Mouse (Mus musculus) testis, adult 2 months (tissue): ENCODE measurements around the gene Mbd6.
"Not testable (repeated sequence)": the region's sequence is repeated elsewhere in the genome, so short reads cannot be mapped to it uniquely, and the experiment has no call there.

ENCODE experiments used
- CTCF ChIP-seq: fragments of 200-500 bp; IDR thresholded peaks from 2 replicates; pipeline ENCODE4 v1.5.1; 2012; ENCODE audit warnings: low read depth, mild to moderate bottlenecking, inconsistent platforms, low read length, moderate library complexity; ENCODE audit not compliant: control insufficient read depth, insufficient read depth, insufficient replicate concordance
- POLR2A ChIP-seq: fragments of 200-500 bp; IDR thresholded peaks from 2 replicates; pipeline ENCODE4 v1.6.1; 2012; ENCODE audit warnings: low read depth, mild to moderate bottlenecking, inconsistent platforms, low read length, moderate library complexity; ENCODE audit not compliant: control insufficient read depth

DNA sequence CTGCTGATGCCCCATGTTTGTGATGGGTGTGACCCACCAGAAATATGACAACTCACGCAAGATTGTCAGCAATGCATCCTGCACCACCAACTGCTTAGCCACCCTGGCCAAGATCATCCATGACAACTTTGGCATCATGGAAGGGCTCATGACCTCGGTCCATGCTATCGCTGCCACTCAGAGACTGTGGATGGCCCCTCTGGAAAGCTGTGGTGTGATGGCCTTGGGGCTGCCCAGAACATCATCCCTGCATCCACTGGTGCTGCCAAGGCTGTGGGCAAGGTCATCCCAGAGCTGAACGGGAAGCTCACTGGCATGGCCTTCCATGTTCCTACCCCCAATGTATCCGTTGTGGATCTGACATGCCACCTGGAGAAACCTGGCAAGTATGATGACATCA is 24.7 kb upstream of the Mbd6 start:
- not testable (repeated sequence) for TF ChIP-seq POLR2A, CTCF
